Mouse (Mus musculus): ENCODE measurements around the gene Ctr9.

Ctr9 gene

GRCm38 (mm10) chr7:111098196-111098595 is 69.4 kb downstream of the Ctr9 start:
- no peak for DNase-seq (ENCODE audit: low spot score in 2 of 2)
